Mouse (Mus musculus) thymus, postnatal 36 days (tissue): ENCODE measurements at regions not wholly inside any gene's neighbourhood (a gene's known extent, or its start where the extent isn't known, plus 50 kb on each side); places are given as distances from the start of the nearest gene placed in this dataset.

Experiments used
- DNase-seq, 2 experiments: peaks; one replicate each; pipeline ENCODE4 v3.0.0; 2022; ENCODE audit warnings: mixed read lengths in 2 of 2

- DNase-seq: no peak
Measured at GRCm38 (mm10) chr1:51529653-51530052, 51.4 kb upstream of the Nabp1 start.

DNA sequence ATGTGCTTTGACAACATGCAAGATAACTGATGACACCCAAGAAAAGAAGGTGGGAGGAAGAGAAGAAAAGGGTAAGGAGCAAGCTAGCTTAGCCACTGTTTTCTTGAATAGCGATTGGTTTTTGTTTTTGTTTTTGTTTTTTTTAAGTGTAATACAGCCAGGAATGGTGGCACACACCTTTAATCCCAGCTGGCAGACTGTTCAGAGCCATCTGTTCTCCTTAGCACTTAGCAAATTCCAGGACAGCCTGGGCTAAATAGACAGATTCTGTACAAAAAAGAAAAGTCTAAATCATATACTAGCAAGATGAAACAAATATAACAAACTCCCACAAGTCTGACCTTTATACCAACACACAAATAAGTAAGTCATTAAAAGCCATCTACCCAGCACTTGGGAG, 50.4 kb upstream of the Nabp1 start:
- no peak for DNase-seq
